Mouse (Mus musculus) embryonic facial prominence, embryonic 11.5 days (tissue): ENCODE results near the gene Wbp2. TPM values are rescaled to one million over a fixed set of nuclear protein-coding genes. Genes with fewer than 3 reads are reported as not detected.

ENCODE experiments used
- ATAC-seq: fragments of 200-750 bp; cut with Nextera tagmentation; replicated peaks from 2 replicates; pipeline ENCODE4 v1.8.0; 2017; ENCODE audit warnings: low read depth; ENCODE audit not compliant: insufficient number of reproducible peaks, low FRiP score, low TSS enrichment
- DNase-seq: peaks from one replicate; pipeline ENCODE4 v3.0.0-alpha.2; 2015; ENCODE audit warnings: low spot score
- H3K27ac ChIP-seq: fragments of 300-500 bp; sonication (generic); replicated peaks from 2 replicates; pipeline ENCODE4 v1.5.1; 2014; ENCODE audit warnings: mild to moderate bottlenecking, low read depth, low read length, control low read depth
- H3K27me3 ChIP-seq: fragments of 300-500 bp; sonication (generic); 2 replicates; pipeline ENCODE4 v1.6.1; 2014; ENCODE audit warnings: mild to moderate bottlenecking, low read length, moderate library complexity, mixed read lengths; ENCODE audit not compliant: control insufficient read depth, insufficient read depth
- H3K36me3 ChIP-seq: fragments of 300-500 bp; sonication (generic); replicated peaks from 2 replicates; pipeline ENCODE4 v1.6.1; 2014; ENCODE audit warnings: low read depth, mild to moderate bottlenecking, low read length, moderate library complexity, mixed read lengths; ENCODE audit not compliant: control insufficient read depth, insufficient read depth
- H3K4me1 ChIP-seq: fragments of 300-500 bp; sonication (generic); 2 replicates; pipeline ENCODE4 v1.6.1; 2014; ENCODE audit warnings: low read length, mixed read lengths; ENCODE audit not compliant: control insufficient read depth, insufficient read depth
- H3K4me2 ChIP-seq: fragments of 300-500 bp; sonication (generic); 2 replicates; pipeline ENCODE4 v1.6.1; 2014; ENCODE audit warnings: low read depth, mild to moderate bottlenecking, control low read depth, low read length, moderate library complexity
- H3K4me3 ChIP-seq: fragments of 300-500 bp; sonication (generic); 2 replicates; pipeline ENCODE4 v1.5.1; 2014; ENCODE audit warnings: low read depth, low read length, control low read depth
- H3K9ac ChIP-seq: fragments of 300-500 bp; sonication (generic); replicated peaks from 2 replicates; pipeline ENCODE4 v1.6.1; 2014; ENCODE audit warnings: mild to moderate bottlenecking, control low read depth, low read length
- H3K9me3 ChIP-seq: fragments of 300-500 bp; sonication (generic); replicated peaks from 2 replicates; pipeline ENCODE4 v1.6.1; 2016; ENCODE audit warnings: mild to moderate bottlenecking, low read length, inconsistent platforms, mixed read lengths; ENCODE audit not compliant: control insufficient read depth
- WGBS: fragments of 180-500 bp; shearing (Covaris S2); extraction: QIAGEN DNeasy Blood & Tissue Kit; methylation state at CpG from one replicate; pipeline ENCODE4 v1.1.7; 2014; 5-methylcytosine and 5-hydroxymethylcytosine counted together
- polyA plus RNA-seq: library from polyadenylated mRNA; unstranded; fragments of >200 nt; fragmentation: Nextera tagmentation; extraction: Ambion mirVana; gene quantifications from 2 replicates; pipeline ENCODE4 v1.2.1, GENCODE M21; 2014

The Wbp2 gene
- polyA plus RNA-seq = 47.0 and 49.6 TPM in 2 replicates

GRCm38 (mm10) chr11:116086258-116087193, at the start of gene Wbp2:
Gene Wbp2 (minus strand): TSS chr11:116086995.
- no peak within 1 kb of the TSS; the same call in 1 of the 2 replicates for H3K27ac ChIP-seq
- H3K9ac ChIP-seq = peak within 1 kb of the TSS; percentile 43
- DNase-seq = peak; percentile 99
- no peaks in the 10 kb centered on the region; the same call in 1 of the 2 replicates for H3K36me3 ChIP-seq
- no peaks in the 10 kb centered on the region for H3K9me3 ChIP-seq
- peak within 1 kb of the TSS; percentile 55 for H3K4me2 ChIP-seq
- H3K27me3 ChIP-seq = no peaks in the 10 kb centered on the region
- peak within 1 kb of the TSS; percentile 41 for H3K4me3 ChIP-seq
- ATAC-seq = peak; percentile 95
- no peaks in the 10 kb centered on the region for H3K4me1 ChIP-seq
- WGBS = 4% methylated on average over 35 of the region's 43 CpGs

- peaks cover 3% of the 10 kb centered on the region; the same call in 1 of the 2 replicates for H3K36me3 ChIP-seq
- 87% methylated on average over 10 of the region's 10 CpGs for WGBS
Measured at GRCm38 (mm10) chr11:116134171-116134570, 47.4 kb upstream of the Wbp2 start.

DNA sequence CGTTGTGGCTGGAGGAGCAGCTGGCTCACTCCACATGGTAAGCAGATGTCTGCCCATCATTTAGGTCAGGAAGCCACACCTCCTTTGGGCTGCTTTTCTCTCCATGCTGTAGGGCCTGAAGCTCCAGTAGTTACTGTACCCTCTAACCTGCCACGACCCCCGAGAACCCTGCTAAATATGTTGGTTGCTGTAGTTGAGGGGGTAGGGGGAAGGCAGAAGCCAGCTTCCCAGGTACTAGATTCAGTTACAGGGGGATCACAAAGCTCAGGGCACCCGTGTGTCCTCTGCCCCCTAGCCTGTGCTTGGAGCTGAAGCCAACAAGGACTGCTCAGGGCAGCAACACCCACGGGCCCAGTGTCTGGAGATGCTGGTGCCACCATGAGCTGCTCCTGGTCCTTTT, 46.7 kb upstream of the Wbp2 start:
- H3K9me3 ChIP-seq = no peaks in the 10 kb centered on the region
- ATAC-seq = no peak
- peaks cover 3% of the 10 kb centered on the region; the same call in 1 of the 2 replicates for H3K36me3 ChIP-seq
- H3K4me1 ChIP-seq = 0 out of 2 replicates have a peak, but pooled peaks cover 2% of the 10 kb centered on the region
- DNase-seq = no peak
- H3K4me3 ChIP-seq = no peak overlapping the region
- no peak overlapping the region for H3K4me2 ChIP-seq
- H3K27ac ChIP-seq = no peak overlapping the region
- no peak overlapping the region for H3K9ac ChIP-seq
- 55% methylated on average over 5 of the region's 5 CpGs for WGBS
- H3K27me3 ChIP-seq = no peaks in the 10 kb centered on the region

More at GRCm38 (mm10) chr11:116134171-116134570, 47.4 kb upstream of the Wbp2 start:
- Histone ChIP-seq H3K9me3 (no peaks in the 10 kb centered on the region), H3K4me1 (0 out of 2 replicates have a peak, but pooled peaks cover 2% of the 10 kb centered on the region), H3K27ac (no peak overlapping the region), H3K4me3 (no peak overlapping the region), H3K27me3 (no peaks in the 10 kb centered on the region), H3K4me2 (no peak overlapping the region), H3K9ac (no peak overlapping the region)
- ATAC-seq (no peak), DNase-seq (no peak)

DNA sequence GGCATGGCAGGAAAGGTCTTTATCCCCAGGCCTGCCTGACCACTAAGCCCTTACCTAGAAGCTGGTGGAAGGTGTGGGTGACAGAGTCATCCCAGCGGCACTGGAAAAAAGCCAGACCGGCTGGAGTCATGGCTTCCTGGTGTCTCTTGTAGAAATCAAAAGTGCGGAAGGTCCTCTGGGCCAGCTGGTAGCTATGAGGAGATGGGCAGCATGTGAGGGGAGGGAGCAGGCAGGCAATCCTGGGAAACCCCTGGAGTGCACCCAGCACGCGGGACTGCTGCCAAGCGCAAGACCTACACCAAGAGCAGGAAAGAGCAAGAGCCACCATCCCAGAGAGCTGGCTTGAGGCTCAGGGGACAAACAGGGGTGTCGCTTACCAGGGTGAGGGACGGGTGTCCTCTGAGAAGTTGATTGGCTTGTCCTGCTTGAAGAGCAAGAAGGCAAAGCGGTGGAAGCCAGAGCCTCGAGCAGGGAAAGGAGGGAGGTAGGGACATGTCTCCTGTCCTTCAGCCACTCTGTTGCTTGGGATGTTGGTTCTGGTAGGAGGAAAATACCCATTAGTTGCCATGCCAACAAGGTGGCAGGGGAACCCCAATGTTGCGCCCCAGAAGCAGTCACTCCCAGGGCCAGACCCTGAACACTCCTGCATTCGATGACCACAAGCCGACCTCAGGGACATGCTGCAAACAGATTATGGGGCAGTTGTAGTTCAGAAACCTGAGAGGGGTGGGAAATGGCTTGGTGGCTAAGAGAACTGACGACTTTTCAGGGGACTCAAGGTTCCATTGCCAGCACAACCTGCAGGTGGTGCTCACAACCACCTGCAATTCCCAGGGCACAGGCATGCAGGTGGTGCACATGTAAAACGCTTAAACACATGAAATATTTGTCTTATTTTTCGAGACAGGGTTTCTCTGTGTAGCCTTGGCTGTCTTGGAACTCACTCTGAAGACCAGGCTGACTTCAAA, 45.9 kb upstream of the Wbp2 start:
- peaks cover 3% of the 10 kb centered on the region; the same call in 1 of the 2 replicates for H3K36me3 ChIP-seq
- no peaks in the 10 kb centered on the region for H3K9me3 ChIP-seq
- no peak overlapping the region for H3K9ac ChIP-seq
- H3K27me3 ChIP-seq = no peaks in the 10 kb centered on the region
- ATAC-seq (no peak), DNase-seq (no peak)
- no peak overlapping the region for H3K27ac ChIP-seq
- peaks cover 2% of the 10 kb centered on the region; the same call in 1 of the 2 replicates for H3K4me1 ChIP-seq
- no peak overlapping the region for H3K4me3 ChIP-seq
- WGBS = 83% methylated on average over 16 of the region's 16 CpGs
- H3K4me2 ChIP-seq = no peak overlapping the region

DNA sequence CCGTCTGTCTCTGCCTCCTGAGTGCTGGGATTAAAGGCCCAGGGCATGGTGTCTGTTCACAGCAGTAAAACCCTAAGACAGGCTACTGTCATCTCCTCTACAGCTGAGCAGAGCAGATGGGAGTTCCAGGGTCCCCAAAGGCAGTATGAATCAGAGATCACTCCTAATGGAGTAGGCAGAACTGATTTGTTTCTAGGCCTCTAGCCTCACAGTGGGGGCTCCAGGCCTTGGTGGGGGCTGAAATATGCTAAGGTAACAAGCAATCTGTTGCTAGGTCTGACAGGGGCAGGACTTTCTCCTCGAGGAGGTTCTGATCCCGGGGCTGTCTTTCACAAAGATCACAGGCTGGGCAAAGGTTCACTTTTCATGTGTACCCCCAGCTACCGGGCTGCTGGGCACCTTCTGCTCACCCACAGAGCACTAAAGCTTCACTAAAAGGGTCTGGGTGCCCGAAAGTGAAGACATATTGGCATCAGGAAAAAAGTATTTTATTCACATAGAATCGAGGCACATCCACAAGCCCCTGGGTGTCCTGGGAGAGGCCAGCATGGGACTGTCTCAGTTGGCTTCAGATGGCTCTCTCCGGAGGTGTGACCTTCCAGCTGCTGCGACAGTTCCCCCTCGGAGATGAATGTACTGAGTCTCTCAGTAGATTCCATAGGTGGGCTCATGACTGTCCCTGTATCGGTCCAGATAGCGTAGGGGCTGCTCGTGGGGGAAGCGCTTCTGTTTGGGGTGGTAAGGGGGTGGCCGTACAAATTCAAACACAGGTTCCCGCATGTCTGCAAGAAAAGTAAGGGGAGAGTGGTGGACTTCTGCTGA, 44.8 kb upstream of the Wbp2 start:
- no peak overlapping the region for H3K27ac ChIP-seq
- H3K9ac ChIP-seq = peak overlapping the region; percentile 64; the same call in 1 of the 2 replicates
- peak overlapping the region; percentile 43; the same call in 1 of the 2 replicates for H3K4me3 ChIP-seq
- ATAC-seq (no peak), DNase-seq (no peak)
- H3K9me3 ChIP-seq = no peaks in the 10 kb centered on the region
- no peaks in the 10 kb centered on the region for H3K27me3 ChIP-seq
- WGBS = 86% methylated on average over 15 of the region's 15 CpGs
- H3K4me1 ChIP-seq = peaks cover 7% of the 10 kb centered on the region; the same call in 1 of the 2 replicates
- H3K4me2 ChIP-seq = peak overlapping the region; percentile 19; the same call in 1 of the 2 replicates
- H3K36me3 ChIP-seq = peaks cover 3% of the 10 kb centered on the region; the same call in 1 of the 2 replicates

- Histone ChIP-seq H3K9ac (peak within 1 kb of the TSS; percentile 64), H3K4me1 (peaks cover 7% of the 10 kb centered on the region; the same call in 1 of the 2 replicates), H3K4me3 (peak within 1 kb of the TSS; percentile 43), H3K27me3 (no peaks in the 10 kb centered on the region), H3K9me3 (no peaks in the 10 kb centered on the region), H3K36me3 (peaks cover 6% of the 10 kb centered on the region), H3K4me2 (peak within 1 kb of the TSS; percentile 66), H3K27ac (peak within 1 kb of the TSS; percentile 42; the same call in 1 of the 2 replicates)
- ATAC-seq (peak; percentile 77), DNase-seq (peak; percentile 89)
- under 1% methylated on average over 69 of the region's 69 CpGs for WGBS
Measured at GRCm38 (mm10) chr11:116130488-116131205, 43.9 kb upstream of the Wbp2 start, which contains the start of gene Trim65. Gene Trim65 (minus strand): TSS chr11:116131128.
